Mouse (Mus musculus) limb, embryonic 15.5 days (tissue): ENCODE measurements at regions not wholly inside any gene's neighbourhood (a gene's known extent, or its start where the extent isn't known, plus 50 kb on each side); places are given as distances from the start of the nearest gene placed in this dataset.

ENCODE experiments used
- ATAC-seq: fragments of 200-750 bp; cut with Nextera tagmentation; 2 replicates; pipeline ENCODE4 v1.8.0; 2017; ENCODE audit warnings: low read depth, moderate TSS enrichment; ENCODE audit not compliant: insufficient number of reproducible peaks, low FRiP score, low TSS enrichment
- H3K27ac ChIP-seq: fragments of 300-500 bp; sonication (generic); 2 replicates; pipeline ENCODE4 v1.5.1; 2015; ENCODE audit warnings: moderate library complexity, mild to moderate bottlenecking, inconsistent platforms
- H3K27me3 ChIP-seq: fragments of 300-500 bp; sonication (generic); 2 replicates; pipeline ENCODE4 v1.6.1; 2015; ENCODE audit warnings: inconsistent platforms
- H3K36me3 ChIP-seq: fragments of 300-500 bp; sonication (generic); 2 replicates; pipeline ENCODE4 v1.6.1; 2015; ENCODE audit warnings: inconsistent platforms
- H3K4me1 ChIP-seq: fragments of 300-500 bp; sonication (generic); 2 replicates; pipeline ENCODE4 v1.6.1; 2015; ENCODE audit warnings: inconsistent platforms
- H3K4me2 ChIP-seq: fragments of 300-500 bp; sonication (generic); 2 replicates; pipeline ENCODE4 v1.6.1; 2015; ENCODE audit warnings: mild to moderate bottlenecking, inconsistent platforms
- H3K4me3 ChIP-seq: fragments of 300-500 bp; sonication (generic); 2 replicates; pipeline ENCODE4 v1.5.1; 2015; ENCODE audit warnings: mild to moderate bottlenecking, inconsistent platforms
- H3K9ac ChIP-seq: fragments of 300-500 bp; sonication (generic); 2 replicates; pipeline ENCODE4 v1.6.1; 2015; ENCODE audit warnings: inconsistent platforms
- H3K9me3 ChIP-seq: fragments of 300-500 bp; sonication (generic); 2 replicates; pipeline ENCODE4 v1.6.1; 2016; ENCODE audit warnings: inconsistent platforms
- WGBS: fragments of 180-500 bp; shearing (Covaris S2); methylation state at CpG from one replicate; pipeline ENCODE4 v1.1.7; 2015; 5-methylcytosine and 5-hydroxymethylcytosine counted together

DNA sequence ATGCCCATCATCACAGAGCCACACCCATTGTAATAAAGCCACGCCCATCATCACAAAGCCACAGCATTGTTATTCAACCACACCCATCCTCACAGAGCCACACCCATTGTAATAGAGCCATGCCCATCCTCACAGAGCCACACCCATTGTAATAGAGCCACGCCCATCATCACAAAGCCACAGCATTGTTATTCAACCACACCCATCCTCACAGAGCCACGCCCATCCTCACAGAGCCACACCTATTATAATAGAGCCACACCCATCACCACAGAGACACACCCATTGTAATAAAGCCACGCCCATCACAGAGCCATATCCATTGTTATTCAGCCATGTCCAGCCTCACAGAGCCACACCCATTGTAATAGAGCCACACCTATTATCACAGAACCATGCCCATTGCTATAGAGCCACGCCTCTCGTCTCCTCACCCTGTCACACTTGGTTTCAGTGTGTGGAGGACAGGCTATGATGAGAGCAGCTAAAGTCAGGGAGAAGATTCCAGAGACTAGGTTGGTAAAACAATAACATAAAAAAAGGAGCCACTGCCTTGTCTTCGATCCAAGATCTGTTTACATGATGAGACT is 85.6 kb downstream of the Gxylt1 start:
- H3K36me3 ChIP-seq = no peaks in the 10 kb centered on the region
- no peak overlapping the region for H3K4me3 ChIP-seq
- H3K9ac ChIP-seq = no peak overlapping the region
- no peak overlapping the region for H3K4me2 ChIP-seq
- no peaks in the 10 kb centered on the region; the same call in 1 of the 2 replicates for H3K4me1 ChIP-seq
- no peak overlapping the region for H3K27ac ChIP-seq
- WGBS = 91% methylated on average over 7 of the region's 7 CpGs
- no peak for ATAC-seq
- H3K27me3 ChIP-seq = no peaks in the 10 kb centered on the region
- no peaks in the 10 kb centered on the region for H3K9me3 ChIP-seq

DNA sequence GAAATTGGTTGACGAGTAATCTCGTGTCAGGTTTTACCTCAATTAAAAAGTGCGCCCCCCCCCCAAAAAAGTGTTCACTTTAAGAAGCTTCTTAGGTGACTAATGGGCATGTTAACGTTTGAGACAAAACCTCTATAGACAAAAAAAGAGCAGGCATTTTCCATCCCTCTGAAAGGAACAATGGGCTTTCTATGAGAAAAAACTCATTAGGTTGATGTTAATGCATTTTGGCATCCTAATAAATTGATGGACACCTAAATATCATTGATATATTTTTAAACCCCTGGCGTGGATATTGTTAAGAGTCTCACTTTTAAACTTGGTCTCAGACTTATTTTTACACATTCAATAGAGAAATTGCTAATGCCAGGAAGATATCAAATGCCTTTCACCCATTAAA is 98.8 kb downstream of the Gxylt1 start:
- WGBS = 82% methylated on average over 5 of the region's 5 CpGs
- Histone ChIP-seq H3K4me3 (no peak overlapping the region), H3K4me2 (no peak overlapping the region), H3K36me3 (no peaks in the 10 kb centered on the region), H3K27me3 (no peaks in the 10 kb centered on the region), H3K27ac (no peak overlapping the region), H3K4me1 (no peaks in the 10 kb centered on the region), H3K9ac (no peak overlapping the region), H3K9me3 (no peaks in the 10 kb centered on the region)
- ATAC-seq = no peak

DNA sequence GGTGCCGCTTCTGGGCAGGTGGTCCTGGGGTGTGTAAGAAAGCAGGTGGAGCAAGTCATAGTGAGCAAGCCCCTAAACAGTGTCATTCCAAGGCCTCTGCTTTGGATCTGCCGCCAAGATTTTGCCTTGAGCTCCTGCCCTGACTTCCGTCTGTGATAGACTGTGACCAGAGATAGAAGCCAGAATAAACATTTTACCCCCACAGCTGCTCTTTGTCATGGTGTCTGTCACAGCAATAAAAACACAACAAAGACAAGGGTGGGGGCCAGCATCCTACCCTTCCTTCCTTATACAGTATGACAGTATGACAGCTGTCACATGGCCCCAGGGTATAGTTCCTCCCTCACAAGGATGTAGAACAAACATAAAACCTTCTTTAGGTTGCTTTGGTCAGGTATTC is 106.2 kb downstream of the Gxylt1 start:
- Histone ChIP-seq H3K27ac (no peak overlapping the region), H3K36me3 (no peaks in the 10 kb centered on the region), H3K4me2 (no peak overlapping the region), H3K4me3 (no peak overlapping the region), H3K9me3 (0 out of 2 replicates have a peak, but pooled peaks cover 3% of the 10 kb centered on the region), H3K27me3 (no peaks in the 10 kb centered on the region), H3K4me1 (no peaks in the 10 kb centered on the region), H3K9ac (no peak overlapping the region)
- ATAC-seq = no peak
- WGBS = 75% methylated on average over 3 of the region's 3 CpGs

DNA sequence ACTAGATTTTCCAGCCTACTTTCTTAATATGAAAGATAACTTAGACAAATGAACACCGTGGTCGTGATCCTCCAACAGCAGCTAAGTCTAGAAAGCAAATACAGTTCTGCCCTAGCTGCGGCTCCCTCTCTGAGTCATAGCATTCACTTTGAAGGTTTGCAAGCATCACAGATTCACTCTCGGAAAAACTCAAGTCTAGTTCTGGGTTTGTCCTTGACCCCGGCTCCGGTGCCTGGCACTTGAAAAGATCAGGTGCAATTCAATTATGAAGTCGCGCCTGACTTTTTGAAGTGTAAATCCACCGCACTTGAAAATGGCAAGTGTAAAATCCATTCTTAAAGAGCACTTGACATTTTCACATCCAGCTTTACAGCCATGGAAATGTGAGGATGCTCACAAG is 107.5 kb downstream of the Gxylt1 start:
- Histone ChIP-seq H3K9me3 (0 out of 2 replicates have a peak, but pooled peaks cover 3% of the 10 kb centered on the region), H3K27ac (no peak overlapping the region), H3K4me3 (no peak overlapping the region), H3K9ac (no peak overlapping the region), H3K36me3 (no peaks in the 10 kb centered on the region), H3K4me1 (no peaks in the 10 kb centered on the region), H3K4me2 (no peak overlapping the region), H3K27me3 (no peaks in the 10 kb centered on the region)
- no peak for ATAC-seq
- WGBS = 90% methylated on average over 9 of the region's 9 CpGs

DNA sequence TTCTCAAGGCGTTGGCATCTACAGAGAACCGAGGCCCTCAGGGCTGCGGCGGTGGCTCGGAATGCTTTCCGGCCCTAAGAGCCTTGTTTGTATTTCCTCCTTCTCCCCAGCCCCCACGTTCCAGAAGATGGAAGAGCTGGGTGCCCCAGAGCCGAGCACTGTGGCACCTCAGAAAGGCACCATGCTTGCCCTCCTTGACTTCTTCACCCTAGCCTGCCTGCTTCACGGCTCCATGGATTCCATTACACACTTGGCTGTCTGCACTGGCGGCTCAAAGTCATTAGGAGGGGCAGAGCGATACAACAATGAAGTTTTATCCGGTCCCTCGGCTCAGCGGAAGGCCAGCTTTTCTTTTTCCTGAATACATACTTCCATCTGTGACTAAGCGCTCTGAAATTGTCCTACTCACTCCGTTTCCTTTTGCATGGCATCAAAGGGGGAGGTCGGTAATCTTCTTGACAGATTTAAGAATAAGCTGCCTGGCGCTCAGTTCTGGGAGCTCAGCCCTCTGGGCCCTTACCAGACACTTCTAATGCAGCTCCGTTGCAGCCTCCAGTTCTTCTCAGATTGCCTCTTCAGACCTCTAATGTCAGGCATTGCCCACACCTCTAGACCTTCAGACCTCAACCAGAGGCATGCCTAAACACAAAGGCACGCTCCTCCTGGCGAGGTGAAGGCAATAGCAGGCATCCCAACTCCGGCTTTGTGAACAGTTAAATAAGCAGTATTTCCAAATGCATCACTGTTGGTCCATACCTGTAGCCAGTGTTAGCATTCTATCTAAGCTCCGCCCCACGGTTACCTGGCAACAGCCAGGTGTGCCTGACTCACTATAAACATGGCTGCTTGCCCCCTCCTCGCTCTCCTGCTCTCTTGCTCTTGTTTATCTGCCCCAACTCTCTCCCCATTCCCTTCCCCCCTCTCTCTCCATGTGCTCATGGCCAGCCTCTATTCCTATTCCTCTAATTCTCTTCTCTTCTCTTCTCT is 112.8 kb downstream of the Gxylt1 start:
- WGBS = 77% methylated on average over 25 of the region's 25 CpGs
- H3K4me1 ChIP-seq = no peaks in the 10 kb centered on the region
- no peak overlapping the region for H3K4me2 ChIP-seq
- no peak overlapping the region for H3K4me3 ChIP-seq
- H3K9me3 ChIP-seq = 0 out of 2 replicates have a peak, but pooled peaks cover 3% of the 10 kb centered on the region
- no peaks in the 10 kb centered on the region for H3K36me3 ChIP-seq
- H3K27ac ChIP-seq = no peak overlapping the region
- no peak for ATAC-seq
- H3K27me3 ChIP-seq = no peaks in the 10 kb centered on the region
- H3K9ac ChIP-seq = no peak overlapping the region

- 77% methylated on average over 7 of the region's 7 CpGs for WGBS
- Histone ChIP-seq H3K9me3 (no peaks in the 10 kb centered on the region), H3K9ac (no peak overlapping the region), H3K4me2 (no peak overlapping the region), H3K4me1 (no peaks in the 10 kb centered on the region), H3K4me3 (no peak overlapping the region), H3K36me3 (no peaks in the 10 kb centered on the region), H3K27ac (no peak overlapping the region), H3K27me3 (no peaks in the 10 kb centered on the region)
- no peak for ATAC-seq
Observed at GRCm38 (mm10) chr15:93161329-93161728, 113.7 kb downstream of the Gxylt1 start.

DNA sequence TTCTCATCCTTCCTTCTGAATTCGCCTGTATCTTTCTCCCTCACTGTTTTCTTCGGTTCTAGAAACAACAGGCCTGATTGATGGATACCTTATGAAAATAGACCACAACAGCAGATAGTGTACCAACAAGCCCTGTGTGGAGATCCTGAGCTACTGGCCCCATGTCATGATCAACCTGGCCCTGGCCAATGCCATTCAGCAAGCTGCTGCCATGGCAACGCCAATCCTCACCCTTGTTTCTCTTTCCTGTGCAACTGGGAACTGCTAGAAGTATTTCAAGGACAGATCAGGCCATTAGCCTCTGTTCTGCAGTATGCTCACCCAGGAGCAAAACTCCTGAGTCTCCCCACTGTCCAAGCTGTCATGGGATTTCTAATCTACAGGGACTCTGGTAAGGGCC is 119.2 kb downstream of the Gxylt1 start:
- no peak overlapping the region for H3K4me2 ChIP-seq
- H3K4me1 ChIP-seq = no peaks in the 10 kb centered on the region
- no peak overlapping the region for H3K9ac ChIP-seq
- 89% methylated on average over 3 of the region's 3 CpGs for WGBS
- H3K27ac ChIP-seq = no peak overlapping the region
- H3K9me3 ChIP-seq = no peaks in the 10 kb centered on the region
- no peak for ATAC-seq
- no peak overlapping the region for H3K4me3 ChIP-seq
- H3K36me3 ChIP-seq = no peaks in the 10 kb centered on the region
- H3K27me3 ChIP-seq = no peaks in the 10 kb centered on the region

DNA sequence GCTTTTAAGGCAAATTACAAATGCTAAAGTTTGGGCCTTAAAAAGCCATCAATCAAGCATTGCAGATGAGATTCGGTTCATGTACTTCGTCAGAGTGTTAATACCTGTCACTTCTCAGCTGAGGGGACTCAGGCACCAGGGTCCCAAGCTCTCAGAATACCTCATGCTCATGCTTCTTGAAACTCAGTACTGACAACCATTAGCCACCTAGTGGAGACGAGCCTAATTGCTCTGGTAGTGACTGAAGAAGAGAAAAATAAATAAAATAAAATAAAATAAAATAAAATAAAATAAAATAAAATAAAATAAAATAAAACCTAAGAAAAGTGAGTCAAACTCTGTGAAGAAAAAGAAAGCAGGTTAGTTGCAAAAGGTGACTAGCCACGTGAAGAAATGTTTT is 121.0 kb downstream of the Gxylt1 start:
- 57% methylated on average over 4 of the region's 4 CpGs for WGBS
- no peaks in the 10 kb centered on the region for H3K36me3 ChIP-seq
- H3K27me3 ChIP-seq = no peaks in the 10 kb centered on the region
- H3K4me3 ChIP-seq = no peak overlapping the region
- no peak overlapping the region for H3K9ac ChIP-seq
- no peaks in the 10 kb centered on the region for H3K9me3 ChIP-seq
- ATAC-seq = no peak
- no peak overlapping the region for H3K4me2 ChIP-seq
- H3K4me1 ChIP-seq = no peaks in the 10 kb centered on the region
- no peak overlapping the region for H3K27ac ChIP-seq

GRCm38 (mm10) chr15:93144899-93145298 is 130.1 kb downstream of the Gxylt1 start:
- Histone ChIP-seq H3K36me3 (no peaks in the 10 kb centered on the region), H3K4me1 (no peaks in the 10 kb centered on the region), H3K27me3 (no peaks in the 10 kb centered on the region), H3K27ac (no peak overlapping the region), H3K4me2 (no peak overlapping the region), H3K9me3 (no peaks in the 10 kb centered on the region), H3K4me3 (no peak overlapping the region), H3K9ac (no peak overlapping the region)
- WGBS = 78% methylated on average over 9 of the region's 9 CpGs
- ATAC-seq = no peak

- Histone ChIP-seq H3K9me3 (no peaks in the 10 kb centered on the region), H3K4me3 (no peak overlapping the region), H3K4me1 (no peaks in the 10 kb centered on the region), H3K27me3 (no peaks in the 10 kb centered on the region), H3K4me2 (no peak overlapping the region), H3K27ac (no peak overlapping the region), H3K36me3 (no peaks in the 10 kb centered on the region), H3K9ac (no peak overlapping the region)
- WGBS = 69% methylated on average over 4 of the region's 4 CpGs
- no peak for ATAC-seq
Observed at GRCm38 (mm10) chr15:93144264-93144663, 130.7 kb downstream of the Gxylt1 start.

DNA sequence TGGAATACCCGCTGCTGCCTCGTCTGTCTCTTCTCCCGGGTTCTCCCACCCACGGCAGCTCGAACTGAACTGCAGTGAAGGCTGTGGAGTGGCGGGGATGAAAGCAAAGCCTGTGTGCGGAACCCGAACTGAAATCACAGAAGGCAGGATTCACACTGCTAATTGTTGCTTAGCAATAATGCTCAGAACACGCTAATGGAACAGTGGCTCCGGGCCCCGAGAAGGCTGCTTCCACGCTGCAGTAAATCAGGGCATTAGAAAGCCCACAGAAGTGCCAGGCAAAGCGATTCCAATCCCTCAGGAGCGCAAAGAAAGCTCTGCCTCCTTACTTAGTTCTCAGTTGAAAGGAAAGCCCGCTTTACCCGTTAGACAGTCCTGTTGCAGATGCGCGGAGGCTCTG is 141.6 kb downstream of the Gxylt1 start:
- Histone ChIP-seq H3K27me3 (no peaks in the 10 kb centered on the region), H3K36me3 (no peaks in the 10 kb centered on the region), H3K4me2 (no peak overlapping the region), H3K27ac (no peak overlapping the region), H3K4me1 (no peaks in the 10 kb centered on the region), H3K9me3 (no peaks in the 10 kb centered on the region), H3K4me3 (no peak overlapping the region), H3K9ac (no peak overlapping the region)
- whole genome bisulfite sequencing = 70% methylated on average over 18 of the region's 18 CpGs
- no peak for ATAC-seq

DNA sequence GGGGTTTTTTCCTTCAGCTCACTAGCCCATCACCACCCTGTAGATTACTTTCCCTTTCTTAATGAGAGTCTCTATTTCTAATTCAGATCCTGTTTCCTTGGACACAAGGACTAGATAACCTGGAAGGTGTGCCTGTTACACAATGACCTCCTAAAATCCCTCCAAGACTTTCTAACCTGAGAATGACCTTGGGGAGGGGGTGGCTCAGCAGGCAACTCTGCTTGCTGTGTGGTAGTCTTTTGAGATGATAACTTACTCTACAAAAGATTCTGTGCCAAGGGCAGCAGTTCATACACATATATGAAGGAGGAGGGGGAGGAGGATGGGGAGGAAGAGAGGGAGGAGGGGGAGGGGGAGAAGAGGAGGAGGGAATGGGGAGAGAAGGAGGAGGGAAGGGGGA is 143.9 kb downstream of the Gxylt1 start:
- Histone ChIP-seq H3K9me3 (no peaks in the 10 kb centered on the region), H3K27ac (no peak overlapping the region), H3K36me3 (no peaks in the 10 kb centered on the region), H3K4me2 (no peak overlapping the region), H3K27me3 (no peaks in the 10 kb centered on the region), H3K9ac (no peak overlapping the region), H3K4me1 (no peaks in the 10 kb centered on the region), H3K4me3 (no peak overlapping the region)
- no peak for ATAC-seq
